Mouse (Mus musculus): Measurements from ENCODE around the gene Lpp. TPM values are rescaled to one million over a fixed set of nuclear protein-coding genes. Genes with fewer than 3 reads are reported as not detected.

Gene Lpp
- polyA plus RNA-seq, 1 experiment = 10.5 TPM

DNA sequence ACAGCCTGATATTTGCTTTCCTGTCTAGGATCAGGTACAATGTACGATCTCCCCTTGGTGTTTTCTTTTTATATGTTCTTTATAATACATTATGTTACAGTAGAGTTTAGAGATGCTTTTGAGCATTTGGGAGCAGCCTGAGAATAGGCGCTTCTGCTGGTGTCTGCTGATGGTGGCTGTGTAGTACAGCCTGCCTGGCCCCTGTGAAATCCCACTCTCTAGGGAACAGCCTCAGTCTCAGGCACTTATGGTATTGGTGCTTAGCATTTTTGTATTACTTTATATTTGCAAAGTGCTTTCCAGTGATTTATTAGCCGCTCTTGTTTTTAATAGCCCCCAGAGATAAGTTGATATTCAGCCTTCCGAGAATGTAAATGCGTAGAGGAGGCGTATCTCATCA lies 107.9 kb downstream of the Lpp start:
- no peak overlapping the region for H3K27ac ChIP-seq (ENCODE audit: insufficient read depth, low read depth, low read length)

DNA sequence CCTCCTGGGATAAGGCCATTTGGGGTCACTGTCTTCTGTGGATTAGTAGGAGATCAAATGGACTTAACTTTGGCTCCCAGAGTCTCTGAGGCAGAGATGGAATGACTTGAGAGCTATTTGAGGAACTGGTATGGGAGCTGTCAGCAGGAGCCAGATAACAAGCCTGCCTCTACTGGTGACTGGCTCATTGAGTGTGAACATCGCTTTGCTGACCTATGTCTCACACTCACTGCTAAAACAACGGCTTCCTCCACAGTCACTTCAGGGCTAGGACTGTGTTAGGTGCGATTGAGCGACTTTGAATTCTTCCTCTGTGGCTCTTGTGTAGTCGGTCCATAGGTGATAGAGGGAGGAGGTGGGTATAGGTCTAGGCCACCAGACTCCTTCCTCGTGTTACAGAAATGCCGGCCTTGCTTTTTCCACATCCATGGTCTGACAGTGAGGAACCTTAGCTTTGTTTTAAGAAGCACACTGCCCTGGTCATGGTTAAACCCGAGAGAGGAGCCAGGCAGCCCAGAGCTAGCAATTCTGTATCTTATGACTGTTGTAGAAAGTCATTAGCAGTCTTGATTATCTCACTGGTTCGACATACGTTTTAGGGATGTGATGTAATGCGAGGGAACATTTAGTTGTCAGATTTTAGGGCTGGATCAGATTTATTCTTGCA lies 108.5 kb downstream of the Lpp start:
- peaks cover 18% of the 10 kb centered on the region for H3K4me1 ChIP-seq (ENCODE audit: control insufficient read depth, insufficient read depth, low read length)
- no peak overlapping the region for H3K4me3 ChIP-seq (ENCODE audit: insufficient read depth, low read length)
- no peak overlapping the region for H3K27ac ChIP-seq (ENCODE audit: insufficient read depth, low read depth, low read length)
- TF ChIP-seq CTCF (IDR thresholded peaks at IDR 0.05; ENCODE audit: low read depth, low read length) (no peak), POLR2A (IDR thresholded peaks at IDR 0.05; ENCODE audit: borderline replicate concordance, low read depth, low read length) (no peak)

More for the DNA sequence above, 107.9 kb downstream of the Lpp start:
- H3K4me1 ChIP-seq (ENCODE audit: control insufficient read depth, insufficient read depth, low read length) = peaks cover 22% of the 10 kb centered on the region
- H3K4me3 ChIP-seq (ENCODE audit: insufficient read depth, low read length) = no peak overlapping the region
- TF ChIP-seq POLR2A (IDR thresholded peaks at IDR 0.05; ENCODE audit: borderline replicate concordance, low read depth, low read length) = no peak
- TF ChIP-seq CTCF (IDR thresholded peaks at IDR 0.05; ENCODE audit: low read depth, low read length) = no peak

DNA sequence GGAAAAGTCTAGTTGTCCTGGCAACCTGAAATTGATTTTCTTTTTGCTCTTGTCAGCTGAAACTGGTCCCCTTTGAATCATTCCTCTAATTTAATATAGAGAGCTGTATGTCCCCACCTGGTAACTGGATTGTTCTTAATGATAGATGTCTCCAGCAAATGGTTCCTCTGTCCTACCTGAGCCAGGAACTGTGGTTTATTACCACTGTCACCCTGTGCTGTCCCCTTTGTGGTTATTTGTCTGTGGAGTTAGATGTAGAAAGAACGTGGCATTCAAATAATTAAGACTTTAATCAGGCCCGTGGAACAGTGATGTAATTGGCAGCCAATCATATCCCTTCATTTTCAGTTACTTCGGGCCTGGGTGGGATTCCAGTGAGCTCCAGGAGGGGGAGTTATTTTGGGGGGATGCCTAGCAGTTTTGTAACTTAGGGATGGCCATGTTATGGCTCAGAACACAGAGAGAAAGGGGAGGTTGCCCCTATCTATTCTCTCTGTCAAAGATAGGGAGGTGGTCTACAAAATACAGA lies 109.1 kb downstream of the Lpp start:
- Histone ChIP-seq H3K27ac (ENCODE audit: insufficient read depth, low read depth, low read length) (no peak overlapping the region), H3K4me3 (ENCODE audit: insufficient read depth, low read length) (no peak overlapping the region), H3K4me1 (ENCODE audit: control insufficient read depth, insufficient read depth, low read length) (peaks cover 16% of the 10 kb centered on the region)
- TF ChIP-seq POLR2A (IDR thresholded peaks at IDR 0.05; ENCODE audit: borderline replicate concordance, low read depth, low read length) (no peak), CTCF (IDR thresholded peaks at IDR 0.05; ENCODE audit: low read depth, low read length) (no peak)

DNA sequence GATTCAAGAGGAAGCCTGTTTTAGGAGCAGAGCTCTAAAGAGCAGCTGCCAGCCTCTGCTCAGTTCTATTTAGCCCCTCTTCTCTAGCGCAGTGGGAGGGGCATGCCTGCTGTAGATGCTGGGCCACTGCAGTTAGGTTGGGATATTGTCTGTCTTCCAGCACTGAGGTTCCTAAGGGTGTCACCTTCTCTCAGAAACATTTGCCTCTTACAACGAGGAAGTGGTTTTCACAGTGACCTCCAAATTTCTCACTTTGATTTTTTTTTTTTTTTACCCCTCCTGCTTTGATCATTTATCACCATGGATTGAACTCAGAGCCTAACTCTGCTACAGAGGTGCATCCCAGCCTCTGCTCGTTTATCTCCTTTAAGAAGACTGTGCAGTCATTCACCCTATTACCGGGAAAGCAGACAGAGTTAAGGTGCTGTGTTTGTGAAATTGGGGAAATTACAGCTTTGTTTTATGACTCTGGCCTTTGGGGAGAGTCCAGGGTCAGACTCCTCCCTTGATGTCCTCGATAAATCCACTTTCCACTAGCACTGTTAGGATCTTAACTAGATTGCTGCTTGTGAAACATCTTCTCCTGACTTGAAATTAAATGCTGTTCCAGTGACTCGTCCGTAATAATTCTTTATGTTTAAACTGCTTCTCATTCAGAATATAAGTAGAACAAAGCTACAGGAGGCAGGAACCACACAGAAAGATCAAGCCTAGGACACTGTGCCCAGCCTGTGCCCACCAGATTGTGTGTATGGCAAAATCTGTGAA lies 111.7 kb downstream of the Lpp start:
- H3K27ac ChIP-seq (ENCODE audit: insufficient read depth, low read depth, low read length) = no peak overlapping the region
- no peak overlapping the region for H3K4me3 ChIP-seq (ENCODE audit: insufficient read depth, low read length)
- peaks cover 21% of the 10 kb centered on the region for H3K4me1 ChIP-seq (ENCODE audit: control insufficient read depth, insufficient read depth, low read length)
- no peak for TF ChIP-seq CTCF (IDR thresholded peaks at IDR 0.05; ENCODE audit: low read depth, low read length)
- no peak for TF ChIP-seq POLR2A (IDR thresholded peaks at IDR 0.05; ENCODE audit: borderline replicate concordance, low read depth, low read length)

DNA sequence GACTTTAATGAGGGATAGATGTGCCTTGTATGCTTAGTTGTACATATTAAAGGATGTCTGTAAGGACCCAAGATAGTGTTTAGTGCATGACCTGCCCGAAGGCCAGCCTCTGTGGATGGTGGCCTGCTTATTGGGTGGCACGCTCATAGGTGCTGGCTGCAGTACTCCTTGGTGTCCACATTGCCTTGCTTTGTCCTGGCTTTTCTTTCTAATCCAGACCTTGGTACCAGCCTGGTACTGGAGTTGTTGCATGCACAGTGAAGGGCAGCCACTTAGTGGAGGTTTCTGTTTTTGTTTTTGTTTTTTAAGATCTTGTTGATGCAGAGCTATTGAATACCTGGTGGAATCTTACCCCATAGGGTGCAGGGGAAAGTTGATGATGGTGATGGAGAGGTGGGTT lies 112.9 kb downstream of the Lpp start:
- TF ChIP-seq POLR2A (IDR thresholded peaks at IDR 0.05; ENCODE audit: borderline replicate concordance, low read depth, low read length) = no peak
- TF ChIP-seq CTCF (IDR thresholded peaks at IDR 0.05; ENCODE audit: low read depth, low read length) = no peak
- no peak overlapping the region for H3K27ac ChIP-seq (ENCODE audit: insufficient read depth, low read depth, low read length)
- no peak overlapping the region for H3K4me3 ChIP-seq (ENCODE audit: insufficient read depth, low read length)
- H3K4me1 ChIP-seq (ENCODE audit: control insufficient read depth, insufficient read depth, low read length) = peaks cover 21% of the 10 kb centered on the region

DNA sequence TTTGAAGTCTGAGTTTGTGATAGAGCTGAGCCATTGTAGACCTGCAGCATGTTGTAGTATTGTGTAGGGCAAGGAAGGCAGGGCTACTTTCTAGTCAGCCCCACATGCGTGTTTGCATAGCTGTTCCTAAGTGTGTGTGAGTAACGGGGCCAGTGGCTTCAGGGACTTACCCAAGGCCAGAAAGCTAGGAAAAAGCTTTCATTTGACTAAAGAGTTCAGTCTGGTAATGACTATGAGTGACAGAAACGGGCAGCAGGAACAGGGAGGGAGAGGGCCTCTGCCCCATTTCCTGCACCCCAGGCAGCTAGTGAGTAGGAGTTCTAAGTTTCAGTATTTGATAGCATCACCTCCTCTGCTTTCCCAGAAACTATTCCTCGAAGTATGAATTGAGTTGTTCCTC lies 113.4 kb downstream of the Lpp start:
- Histone ChIP-seq H3K4me3 (ENCODE audit: insufficient read depth, low read length) (no peak overlapping the region), H3K4me1 (ENCODE audit: control insufficient read depth, insufficient read depth, low read length) (peaks cover 21% of the 10 kb centered on the region), H3K27ac (ENCODE audit: insufficient read depth, low read depth, low read length) (no peak overlapping the region)
- no peak for TF ChIP-seq POLR2A (IDR thresholded peaks at IDR 0.05; ENCODE audit: borderline replicate concordance, low read depth, low read length)
- no peak for TF ChIP-seq CTCF (IDR thresholded peaks at IDR 0.05; ENCODE audit: low read depth, low read length)

DNA sequence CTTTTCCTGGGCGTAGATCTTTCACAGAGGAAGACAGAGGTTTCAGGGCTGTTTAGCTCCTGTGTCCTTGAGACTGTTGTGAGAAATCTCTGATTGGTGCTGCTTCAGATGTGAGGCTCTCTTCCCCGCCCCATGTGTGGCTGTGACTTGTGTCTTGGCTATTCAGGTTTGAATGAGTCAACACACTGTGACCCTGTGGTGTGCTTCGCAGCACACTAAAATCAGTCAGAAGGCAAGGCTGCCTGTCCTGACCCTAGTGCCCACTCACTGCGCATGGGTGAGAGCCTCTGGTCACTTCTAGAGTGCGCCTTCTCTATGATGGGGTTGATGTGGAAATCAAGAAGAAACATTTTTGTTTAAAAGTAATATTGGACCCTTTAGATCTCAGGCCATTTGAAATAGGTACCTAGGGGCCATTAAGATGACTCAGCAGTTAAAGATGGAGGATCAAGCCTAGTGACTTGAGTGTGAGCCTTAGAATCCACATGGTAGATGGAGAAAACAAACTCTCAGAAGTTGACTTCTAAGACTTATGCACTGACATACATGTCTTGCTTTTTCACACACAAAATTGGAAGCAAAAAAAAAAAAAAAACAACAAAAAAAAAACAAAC lies 114.7 kb downstream of the Lpp start:
- Histone ChIP-seq H3K27ac (ENCODE audit: insufficient read depth, low read depth, low read length) (no peak overlapping the region), H3K4me1 (ENCODE audit: control insufficient read depth, insufficient read depth, low read length) (peaks cover 21% of the 10 kb centered on the region), H3K4me3 (ENCODE audit: insufficient read depth, low read length) (no peak overlapping the region)
- TF ChIP-seq CTCF (IDR thresholded peaks at IDR 0.05; ENCODE audit: low read depth, low read length) (no peak), POLR2A (IDR thresholded peaks at IDR 0.05; ENCODE audit: borderline replicate concordance, low read depth, low read length) (no peak)

DNA sequence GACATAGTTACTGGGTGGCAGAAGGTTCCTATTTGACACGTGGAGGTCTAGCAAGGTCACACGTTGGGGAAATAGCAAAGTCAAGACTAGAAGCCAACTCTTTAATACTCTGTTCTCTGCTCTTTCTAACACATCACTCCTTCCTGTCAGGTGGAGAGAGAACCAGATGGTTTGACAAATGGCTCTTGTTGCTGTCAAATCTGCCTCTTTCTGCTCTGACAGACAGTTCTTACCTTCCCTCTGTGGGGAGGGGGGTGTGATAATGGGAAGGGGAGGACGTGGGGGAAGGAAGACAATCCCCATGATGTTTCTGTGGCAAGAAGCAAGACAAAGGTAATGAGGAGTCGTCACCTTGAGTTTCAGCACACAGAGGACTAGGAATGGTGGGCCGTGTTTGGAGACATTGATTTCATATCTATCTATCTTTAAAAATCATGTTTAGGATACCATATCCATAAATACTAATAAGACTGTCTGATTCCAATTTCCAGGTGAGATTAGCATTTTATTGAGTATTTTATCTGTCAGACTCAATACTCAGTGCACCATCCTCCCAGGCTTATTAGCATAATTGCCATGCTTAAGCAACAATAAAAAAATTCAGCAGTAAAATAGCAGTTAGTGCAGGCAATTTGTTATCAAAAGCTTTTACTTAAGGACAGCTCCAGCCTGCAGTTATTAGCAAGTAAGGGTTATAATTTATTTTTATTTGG lies 115.9 kb downstream of the Lpp start:
- Histone ChIP-seq H3K4me1 (ENCODE audit: control insufficient read depth, insufficient read depth, low read length) (peaks cover 19% of the 10 kb centered on the region), H3K4me3 (ENCODE audit: insufficient read depth, low read length) (no peak overlapping the region), H3K27ac (ENCODE audit: insufficient read depth, low read depth, low read length) (no peak overlapping the region)
- TF ChIP-seq CTCF (IDR thresholded peaks at IDR 0.05; ENCODE audit: low read depth, low read length) (no peak), POLR2A (IDR thresholded peaks at IDR 0.05; ENCODE audit: borderline replicate concordance, low read depth, low read length) (no peak)

DNA sequence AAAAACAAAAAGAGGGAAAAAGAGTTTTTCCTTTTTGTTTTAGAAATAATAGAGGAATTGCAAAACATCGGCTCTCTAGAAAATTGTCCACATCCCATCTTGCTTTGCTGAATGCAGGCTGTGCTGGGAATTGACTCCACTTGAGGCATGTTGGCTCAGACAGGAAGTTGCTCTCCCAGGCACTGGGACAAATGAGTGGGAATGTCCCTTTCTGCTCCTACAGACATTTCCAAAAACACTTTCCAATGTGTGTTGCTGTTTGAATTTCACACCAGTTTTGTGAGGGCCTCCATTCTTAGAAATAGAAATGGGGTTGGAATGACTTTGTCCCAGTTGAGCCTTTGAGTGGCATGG lies 116.5 kb downstream of the Lpp start:
- Histone ChIP-seq H3K4me3 (ENCODE audit: insufficient read depth, low read length) (no peak overlapping the region), H3K4me1 (ENCODE audit: control insufficient read depth, insufficient read depth, low read length) (peaks cover 13% of the 10 kb centered on the region), H3K27ac (ENCODE audit: insufficient read depth, low read depth, low read length) (no peak overlapping the region)
- no peak for TF ChIP-seq POLR2A (IDR thresholded peaks at IDR 0.05; ENCODE audit: borderline replicate concordance, low read depth, low read length)
- TF ChIP-seq CTCF (IDR thresholded peaks at IDR 0.05; ENCODE audit: low read depth, low read length) = no peak

Measured in bone marrow macrophage, adult 2 months (primary cell).